Mouse (Mus musculus): ENCODE results near the gene Cyp2c23. TPM values are rescaled to one million over a fixed set of nuclear protein-coding genes. Genes with fewer than 3 reads are reported as not detected.

Cyp2c23 gene
- polyA plus RNA-seq, 1 experiment: 0.38 TPM

GRCm38 (mm10) chr19:44049282-44049681 is 20.3 kb upstream of the Cyp2c23 start:
- H3K4me2 ChIP-seq (ENCODE audit: low read depth): no peak overlapping the region
- H3ac ChIP-seq (ENCODE audit: control insufficient read depth, insufficient read length): no peak overlapping the region
- TF ChIP-seq REST (IDR thresholded peaks at IDR 0.05; ENCODE audit: insufficient read depth, insufficient read length) (no peak), POLR2AphosphoS2 (IDR thresholded peaks at IDR 0.05; ENCODE audit: insufficient read length, low read depth) (no peak), TCF12 (IDR thresholded peaks at IDR 0.05; ENCODE audit: insufficient read depth, poor library complexity, severe bottlenecking) (no peak), E2F4 (IDR thresholded peaks at IDR 0.05; ENCODE audit: insufficient read depth) (no peak), TCF3 (IDR thresholded peaks at IDR 0.05; ENCODE audit: insufficient read length, low read depth) (no peak), CEBPB (IDR thresholded peaks at IDR 0.05; ENCODE audit: insufficient read depth, poor library complexity, severe bottlenecking) (no peak)
- no peaks in the 10 kb centered on the region for H3K79me2 ChIP-seq (ENCODE audit: control insufficient read depth, insufficient read depth)
- no peak overlapping the region for H3K4me3 ChIP-seq
- no peaks in the 10 kb centered on the region for H3K27me3 ChIP-seq (ENCODE audit: control insufficient read depth, insufficient read depth, insufficient read length)
- H3K36me3 ChIP-seq (ENCODE audit: control insufficient read depth, insufficient read depth): peaks cover 35% of the 10 kb centered on the region

GRCm38 (mm10) chr19:44045847-44046246 is 16.8 kb upstream of the Cyp2c23 start:
- peaks cover 27% of the 10 kb centered on the region for H3K36me3 ChIP-seq (ENCODE audit: control insufficient read depth, insufficient read depth)
- no peak overlapping the region for H3K4me3 ChIP-seq
- H3K79me2 ChIP-seq (ENCODE audit: control insufficient read depth, insufficient read depth): no peaks in the 10 kb centered on the region
- H3K4me2 ChIP-seq (ENCODE audit: low read depth): no peak overlapping the region
- no peak for TF ChIP-seq CEBPB (IDR thresholded peaks at IDR 0.05; ENCODE audit: insufficient read depth, poor library complexity, severe bottlenecking)
- no peak for TF ChIP-seq TCF12 (IDR thresholded peaks at IDR 0.05; ENCODE audit: insufficient read depth, poor library complexity, severe bottlenecking)
- TF ChIP-seq MYOD1 (IDR thresholded peaks at IDR 0.05; ENCODE audit: control insufficient read depth in 1 of 3, insufficient read length in 2 of 3, low read depth in 2 of 3): no peak
- TF ChIP-seq POLR2AphosphoS2 (IDR thresholded peaks at IDR 0.05; ENCODE audit: insufficient read length, low read depth): no peak
- TF ChIP-seq SRF (IDR thresholded peaks at IDR 0.05; ENCODE audit: control insufficient read depth, insufficient read length, low read depth): no peak
- no peak for TF ChIP-seq TCF3 (IDR thresholded peaks at IDR 0.05; ENCODE audit: insufficient read length, low read depth)
- TF ChIP-seq MAX (IDR thresholded peaks at IDR 0.05; ENCODE audit: low read depth): no peak
- no peak for TF ChIP-seq MYOG (IDR thresholded peaks at IDR 0.05; ENCODE audit: control insufficient read depth in 1 of 3, insufficient read depth in 1 of 3, insufficient read length in 2 of 3, low read depth in 2 of 3)
- no peak for TF ChIP-seq POLR2A (IDR thresholded peaks at IDR 0.05; ENCODE audit: insufficient read length, low read depth)
- no peak for TF ChIP-seq USF1 (IDR thresholded peaks at IDR 0.05; ENCODE audit: low read depth)
- TF ChIP-seq E2F4 (IDR thresholded peaks at IDR 0.05; ENCODE audit: insufficient read depth): no peak
- TF ChIP-seq REST (IDR thresholded peaks at IDR 0.05; ENCODE audit: insufficient read depth, insufficient read length): no peak
- H3ac ChIP-seq (ENCODE audit: control insufficient read depth, insufficient read length): no peak overlapping the region
- H3K27me3 ChIP-seq (ENCODE audit: control insufficient read depth, insufficient read depth, insufficient read length): no peaks in the 10 kb centered on the region

GRCm38 (mm10) chr19:44042121-44042520 is 13.1 kb upstream of the Cyp2c23 start:
- H3ac ChIP-seq (ENCODE audit: control insufficient read depth, insufficient read length): no peak overlapping the region
- H3K4me2 ChIP-seq (ENCODE audit: low read depth): no peak overlapping the region
- H3K4me3 ChIP-seq: no peak overlapping the region
- peaks cover 35% of the 10 kb centered on the region for H3K36me3 ChIP-seq (ENCODE audit: control insufficient read depth, insufficient read depth)
- no peaks in the 10 kb centered on the region for H3K27me3 ChIP-seq (ENCODE audit: control insufficient read depth, insufficient read depth, insufficient read length)
- no peaks in the 10 kb centered on the region for H3K79me2 ChIP-seq (ENCODE audit: control insufficient read depth, insufficient read depth)
- TF ChIP-seq TCF12 (IDR thresholded peaks at IDR 0.05; ENCODE audit: insufficient read depth, poor library complexity, severe bottlenecking) (no peak), SRF (IDR thresholded peaks at IDR 0.05; ENCODE audit: control insufficient read depth, insufficient read length, low read depth) (no peak), POLR2AphosphoS2 (IDR thresholded peaks at IDR 0.05; ENCODE audit: insufficient read length, low read depth) (no peak), TCF3 (IDR thresholded peaks at IDR 0.05; ENCODE audit: insufficient read length, low read depth) (no peak), REST (IDR thresholded peaks at IDR 0.05; ENCODE audit: insufficient read depth, insufficient read length) (no peak), USF1 (IDR thresholded peaks at IDR 0.05; ENCODE audit: low read depth) (no peak)

GRCm38 (mm10) chr19:44033396-44033795 is 4.4 kb upstream of the Cyp2c23 start:
- no peak overlapping the region for H3ac ChIP-seq (ENCODE audit: control insufficient read depth, insufficient read length)

GRCm38 (mm10) chr19:44032046-44032744 is 3.2 kb upstream of the Cyp2c23 start:
- Histone ChIP-seq H3K4me2 (ENCODE audit: low read depth) (no peak overlapping the region), H3K27me3 (ENCODE audit: control insufficient read depth, insufficient read depth, insufficient read length) (no peaks in the 10 kb centered on the region), H3ac (ENCODE audit: control insufficient read depth, insufficient read length) (no peak overlapping the region), H3K4me3 (no peak overlapping the region), H3K36me3 (ENCODE audit: control insufficient read depth, insufficient read depth) (peaks cover 10% of the 10 kb centered on the region), H3K79me2 (ENCODE audit: control insufficient read depth, insufficient read depth) (no peaks in the 10 kb centered on the region)
- TF ChIP-seq E2F4 (IDR thresholded peaks at IDR 0.05; ENCODE audit: insufficient read depth) (no peak), CEBPB (IDR thresholded peaks at IDR 0.05; ENCODE audit: insufficient read depth, poor library complexity, severe bottlenecking) (no peak), TCF12 (IDR thresholded peaks at IDR 0.05; ENCODE audit: insufficient read depth, poor library complexity, severe bottlenecking) (no peak), MAX (IDR thresholded peaks at IDR 0.05; ENCODE audit: low read depth) (no peak), REST (IDR thresholded peaks at IDR 0.05; ENCODE audit: insufficient read depth, insufficient read length) (no peak), USF1 (IDR thresholded peaks at IDR 0.05; ENCODE audit: low read depth) (no peak), POLR2A (IDR thresholded peaks at IDR 0.05; ENCODE audit: insufficient read length, low read depth) (no peak), POLR2AphosphoS2 (IDR thresholded peaks at IDR 0.05; ENCODE audit: insufficient read length, low read depth) (no peak), MYOD1 (IDR thresholded peaks at IDR 0.05; ENCODE audit: control insufficient read depth in 1 of 3, insufficient read length in 2 of 3, low read depth in 2 of 3) (no peak), MYOG (IDR thresholded peaks at IDR 0.05; ENCODE audit: control insufficient read depth in 1 of 3, insufficient read depth in 1 of 3, insufficient read length in 2 of 3, low read depth in 2 of 3) (no peak), SRF (IDR thresholded peaks at IDR 0.05; ENCODE audit: control insufficient read depth, insufficient read length, low read depth) (no peak), TCF3 (IDR thresholded peaks at IDR 0.05; ENCODE audit: insufficient read length, low read depth) (no peak)

More at GRCm38 (mm10) chr19:44033396-44033795, 4.4 kb upstream of the Cyp2c23 start:
- H3K79me2 ChIP-seq (ENCODE audit: control insufficient read depth, insufficient read depth): no peaks in the 10 kb centered on the region
- H3K36me3 ChIP-seq (ENCODE audit: control insufficient read depth, insufficient read depth): peaks cover 10% of the 10 kb centered on the region
- TF ChIP-seq CEBPB (IDR thresholded peaks at IDR 0.05; ENCODE audit: insufficient read depth, poor library complexity, severe bottlenecking) (no peak), POLR2AphosphoS2 (IDR thresholded peaks at IDR 0.05; ENCODE audit: insufficient read length, low read depth) (no peak), TCF3 (IDR thresholded peaks at IDR 0.05; ENCODE audit: insufficient read length, low read depth) (no peak), USF1 (IDR thresholded peaks at IDR 0.05; ENCODE audit: low read depth) (peak; percentile 4), MAX (IDR thresholded peaks at IDR 0.05; ENCODE audit: low read depth) (no peak)
- no peak overlapping the region for H3K4me3 ChIP-seq
- no peak overlapping the region for H3K4me2 ChIP-seq (ENCODE audit: low read depth)
- H3K27me3 ChIP-seq (ENCODE audit: control insufficient read depth, insufficient read depth, insufficient read length): no peaks in the 10 kb centered on the region

Data from myocyte (in vitro differentiated cells).